Mouse (Mus musculus) erythroblast, embryonic 14.5 days (primary cell): Measurements from ENCODE around the gene Stim2.

Experiments
- GATA1 ChIP-seq: IDR thresholded peaks from 2 replicates; pipeline ENCODE4 v1.6.1; 2012; ENCODE audit warnings: low read length, inconsistent platforms, mixed read lengths
- TAL1 ChIP-seq: IDR thresholded peaks from 3 replicates; pipeline ENCODE4 v1.6.1; 2012; ENCODE audit warnings: low read length, inconsistent platforms, mixed read lengths

DNA sequence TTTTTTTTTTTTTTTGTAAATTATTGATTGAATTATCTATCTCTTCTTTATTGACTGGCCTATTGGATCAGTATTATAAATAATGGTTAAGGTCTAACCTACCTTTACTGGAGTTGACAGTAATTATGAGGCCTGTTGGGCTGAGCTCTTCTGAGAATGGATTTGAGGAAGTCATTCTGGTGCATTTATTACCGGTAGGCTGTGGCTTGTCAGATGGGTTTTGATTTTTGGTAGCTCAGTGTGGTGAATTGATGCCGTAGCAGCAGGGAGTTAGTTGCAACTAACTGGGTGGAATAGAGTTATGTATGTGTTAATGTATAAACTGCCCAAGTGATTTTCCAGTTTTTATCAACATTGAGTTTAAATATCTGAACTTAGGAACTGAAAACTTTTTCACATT, 72.2 kb downstream of the Stim2 start:
- TF ChIP-seq TAL1 (no peak), GATA1 (no peak)
